Mouse (Mus musculus) thymus, postnatal 4 days (tissue): ENCODE data around the gene Mphosph6.

ENCODE experiments used
- DNase-seq: peaks from one replicate; pipeline ENCODE4 v3.0.0; 2021

The Mphosph6 gene

GRCm38 (mm10) chr8:117768971-117769370, 32.8 kb downstream of the Mphosph6 start:
- DNase-seq = no peak

- DNase-seq = no peak
Observed at GRCm38 (mm10) chr8:117765947-117766346, 35.8 kb downstream of the Mphosph6 start.

- no peak for DNase-seq
Observed at GRCm38 (mm10) chr8:117764625-117765024, 37.1 kb downstream of the Mphosph6 start.

- DNase-seq = no peak
Observed at GRCm38 (mm10) chr8:117762776-117763175, 39.0 kb downstream of the Mphosph6 start.

GRCm38 (mm10) chr8:117757900-117758299, 43.8 kb downstream of the Mphosph6 start:
- DNase-seq = no peak

- no peak for DNase-seq
Observed at GRCm38 (mm10) chr8:117749436-117749835, 52.3 kb downstream of the Mphosph6 start.

- no peak for DNase-seq
Observed at GRCm38 (mm10) chr8:117747886-117748730, 53.6 kb downstream of the Mphosph6 start.

GRCm38 (mm10) chr8:117747428-117747827, 54.3 kb downstream of the Mphosph6 start:
- DNase-seq = no peak

GRCm38 (mm10) chr8:117746651-117747050, 55.1 kb downstream of the Mphosph6 start:
- no peak for DNase-seq

- DNase-seq = no peak
Observed at GRCm38 (mm10) chr8:117742431-117743012, 59.2 kb downstream of the Mphosph6 start.
